Mouse (Mus musculus) embryo, embryonic 10 days (tissue): ENCODE results near the gene Spata13.
A peak's percentile ranks its signal among the peaks of the same experiment; 100 is the strongest.

Experiments
- DNase-seq: peaks from one replicate; pipeline ENCODE4 v3.0.0-alpha.2; 2015; ENCODE audit warnings: low spot score

Gene Spata13

DNA sequence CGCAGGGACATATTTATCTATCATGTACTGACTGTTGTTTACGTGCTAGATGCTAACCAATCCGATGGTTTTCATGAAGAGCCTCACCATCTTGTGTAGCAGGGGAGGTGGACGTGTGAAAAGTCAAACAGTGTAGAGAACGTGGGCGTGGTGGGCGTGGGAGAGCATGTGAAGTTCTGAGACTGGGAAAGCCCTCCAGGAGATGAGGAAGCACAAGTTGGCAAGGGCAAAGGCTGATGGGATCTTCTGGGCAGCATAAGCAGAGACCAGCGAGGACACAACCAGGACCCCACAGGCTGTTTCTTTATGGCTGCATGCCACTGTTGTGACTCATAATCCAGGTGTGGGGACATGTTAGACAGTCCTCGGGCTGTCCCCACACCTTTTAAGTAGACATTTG lies 5.4 kb downstream of the Spata13 start:
- DNase-seq, result no peak

DNA sequence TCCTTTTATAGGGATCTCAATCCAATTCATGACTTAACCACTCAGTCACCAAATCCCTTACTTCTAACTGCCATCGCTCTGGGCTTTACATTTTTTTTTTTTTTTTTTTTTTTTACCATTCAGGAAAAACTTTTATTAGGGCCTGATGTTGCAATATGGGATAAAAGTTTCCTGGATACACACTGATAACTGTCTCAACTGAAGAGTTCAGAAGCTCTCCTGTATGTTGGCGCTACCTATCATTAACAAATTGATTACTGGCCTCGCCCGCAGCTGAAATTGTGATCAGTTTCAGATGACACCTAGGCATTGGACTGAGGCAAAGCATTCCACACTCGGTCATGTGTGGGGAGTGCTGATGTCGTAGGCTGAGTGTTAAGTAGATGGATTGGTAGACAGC lies 7.3 kb downstream of the Spata13 start:
- DNase-seq, result no peak

DNA sequence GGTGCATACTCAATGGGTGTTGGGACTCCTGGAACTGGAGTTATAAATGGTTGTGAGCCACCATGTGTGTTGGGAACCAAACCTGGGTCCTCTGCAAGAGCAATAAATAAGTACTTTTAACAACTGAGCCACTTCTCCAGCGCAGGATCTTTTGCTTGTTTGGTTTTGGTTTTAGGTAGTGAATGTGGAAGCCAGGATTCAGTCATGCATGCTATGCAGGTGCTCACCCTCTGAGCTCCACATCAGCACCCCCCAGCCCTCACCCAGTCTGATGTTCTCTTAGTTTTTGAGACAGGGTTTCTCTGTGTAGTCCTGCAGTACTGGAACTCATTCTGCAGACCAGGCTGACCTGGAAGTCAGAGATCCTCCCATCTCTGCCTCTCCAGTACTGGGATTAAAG lies 8.3 kb downstream of the Spata13 start:
- DNase-seq, result no peak

DNA sequence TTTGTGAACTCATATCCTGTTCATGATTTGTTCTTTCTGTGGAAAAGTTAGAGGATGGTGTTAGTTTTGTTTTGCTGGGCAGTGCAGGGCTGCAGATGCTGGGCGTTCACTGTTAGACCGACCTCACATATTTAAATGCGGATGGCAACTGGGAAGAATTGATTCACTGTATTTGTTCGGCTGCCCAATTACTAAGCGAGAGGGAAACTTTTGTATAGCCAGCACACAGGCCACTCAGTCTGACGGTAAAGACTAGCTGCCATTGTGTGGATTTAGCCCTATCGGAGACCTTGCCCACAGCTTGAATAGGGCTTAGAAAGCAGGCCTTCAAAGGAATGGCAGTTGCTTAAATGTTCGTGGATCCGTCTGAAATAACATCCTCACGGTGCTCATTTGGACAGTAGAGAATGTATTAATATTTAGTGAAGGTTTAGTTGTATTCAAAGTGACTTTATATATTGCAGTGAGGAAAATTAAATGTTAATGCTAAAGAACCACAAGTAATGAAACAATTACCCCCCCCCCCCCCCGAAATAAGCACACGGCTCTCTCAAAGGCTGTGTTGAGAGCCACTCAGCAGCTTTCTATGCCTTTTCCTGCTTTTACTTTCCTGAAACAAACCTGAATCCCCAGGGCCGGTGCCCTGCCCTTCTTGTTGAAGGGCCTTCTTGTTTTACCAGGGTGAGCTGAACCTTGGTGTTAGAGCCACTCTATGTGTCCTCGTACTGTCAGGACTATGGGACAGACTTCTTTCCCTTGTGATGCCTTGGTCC lies 9.5 kb downstream of the Spata13 start:
- DNase-seq, result peak; percentile 74

DNA sequence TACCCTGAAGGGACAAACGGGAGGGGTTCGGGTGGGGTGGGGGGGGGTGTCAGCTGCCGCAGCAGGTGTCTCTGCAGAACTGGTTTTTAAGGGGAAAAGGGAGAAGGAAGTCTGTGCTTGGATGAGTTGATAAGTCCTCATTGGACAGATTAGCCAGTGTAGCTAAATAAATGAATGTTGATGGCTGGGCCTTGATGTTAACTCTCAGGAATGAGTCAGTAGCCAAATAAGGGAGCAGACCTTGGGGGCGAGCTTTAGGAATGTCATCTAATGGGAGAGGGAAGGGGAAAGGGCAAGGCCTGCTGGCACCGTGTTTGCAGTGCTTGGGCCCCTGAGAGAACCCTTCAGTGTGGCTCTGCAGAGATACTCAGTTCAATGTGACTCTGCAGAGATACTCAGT lies 12.6 kb downstream of the Spata13 start:
- no peak for DNase-seq

DNA sequence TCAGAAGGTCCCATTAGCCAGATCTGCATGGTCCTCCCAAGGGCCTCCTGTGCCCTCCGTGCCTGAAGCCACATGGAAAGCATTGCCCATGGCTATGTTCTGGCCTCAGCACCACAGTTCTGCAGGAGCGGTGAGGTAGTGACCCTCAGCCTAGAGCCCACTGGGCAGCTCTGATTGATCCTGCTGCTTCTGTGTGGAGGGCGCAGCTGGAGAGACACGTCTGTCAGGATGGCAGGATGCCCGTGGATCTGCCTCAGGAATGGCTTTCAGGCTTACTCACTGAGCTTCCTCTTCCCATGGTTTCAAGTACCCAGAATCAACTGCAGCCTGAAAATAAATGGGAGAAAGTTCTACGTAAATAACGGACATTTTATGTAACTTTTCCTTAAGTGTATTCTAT lies 14.1 kb downstream of the Spata13 start:
- no peak for DNase-seq

DNA sequence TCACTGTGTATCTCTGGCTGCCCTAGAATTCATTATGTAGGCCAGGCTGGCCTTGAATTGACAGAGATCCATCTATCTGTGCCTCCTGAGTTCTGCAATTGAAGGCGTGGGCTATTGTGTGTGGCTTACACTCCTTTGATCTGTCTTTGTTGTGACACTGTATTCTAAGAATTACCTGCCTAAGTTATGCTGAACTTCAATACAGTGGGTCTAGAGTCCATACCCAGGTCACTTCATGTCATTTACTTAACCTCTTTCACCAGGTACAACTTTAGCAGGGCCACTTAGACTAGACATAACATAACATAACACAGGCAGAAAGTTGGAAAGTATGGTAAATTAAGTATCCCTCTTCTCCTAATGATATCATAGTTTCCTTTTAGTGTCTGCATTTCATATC lies 15.2 kb downstream of the Spata13 start:
- DNase-seq, result no peak

DNA sequence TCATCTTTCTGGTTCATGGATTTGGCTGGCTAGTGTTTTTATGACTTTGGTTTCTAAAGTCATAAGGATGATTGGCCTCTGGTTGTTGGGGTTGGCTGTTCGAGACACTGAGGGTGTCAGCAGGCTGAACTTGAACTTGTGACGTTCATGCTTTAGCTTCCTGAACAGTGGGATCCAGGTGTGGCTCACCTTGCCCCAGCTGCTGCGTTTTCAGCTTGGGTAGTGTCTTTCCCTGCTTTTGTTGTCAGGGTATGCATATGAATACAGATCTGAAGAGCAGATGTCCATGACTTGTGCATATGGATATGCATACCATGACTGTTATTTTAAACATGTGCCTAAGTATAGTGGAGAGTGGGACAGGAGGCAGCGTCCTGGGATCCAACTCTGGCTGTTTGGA lies 19.4 kb downstream of the Spata13 start:
- no peak for DNase-seq

DNA sequence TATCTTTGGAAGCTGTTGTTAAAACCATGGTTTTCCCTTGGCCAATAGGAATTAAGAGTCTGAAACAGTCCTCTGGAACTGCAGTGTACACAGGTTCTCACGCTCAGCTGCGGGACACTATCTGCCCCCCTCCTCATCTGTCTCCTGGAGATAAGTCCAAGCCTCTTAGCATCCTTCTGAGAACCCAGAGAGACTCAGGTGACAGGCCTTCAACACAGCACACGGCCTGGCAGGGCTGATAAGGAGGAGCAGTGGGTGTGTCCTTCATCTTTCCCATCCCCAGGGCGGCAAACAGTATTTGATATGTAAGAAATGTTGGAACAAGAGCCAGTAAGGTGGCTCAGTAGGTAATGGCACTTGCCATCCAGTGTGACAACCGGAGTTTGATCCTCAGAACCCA lies 20.2 kb downstream of the Spata13 start:
- DNase-seq, result no peak

DNA sequence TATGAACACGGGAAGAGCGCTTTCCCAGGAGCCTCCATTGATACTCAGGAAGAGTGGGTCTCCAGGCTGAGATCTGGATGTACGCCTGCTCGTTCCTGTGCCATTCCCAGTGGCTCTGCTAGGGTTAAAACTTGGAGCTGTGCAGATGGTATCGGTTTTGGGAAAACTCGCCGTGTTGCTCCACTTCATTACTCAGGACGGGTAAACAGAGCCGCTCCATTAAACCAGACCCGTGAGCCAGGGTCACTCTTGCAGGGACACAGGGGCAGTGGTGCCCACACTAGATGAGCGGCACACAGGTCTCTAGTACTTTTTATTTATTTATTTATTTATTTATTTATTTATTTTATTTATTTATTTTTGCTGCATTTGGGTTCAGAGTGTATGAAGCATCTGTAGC lies 20.9 kb downstream of the Spata13 start:
- no peak for DNase-seq

DNA sequence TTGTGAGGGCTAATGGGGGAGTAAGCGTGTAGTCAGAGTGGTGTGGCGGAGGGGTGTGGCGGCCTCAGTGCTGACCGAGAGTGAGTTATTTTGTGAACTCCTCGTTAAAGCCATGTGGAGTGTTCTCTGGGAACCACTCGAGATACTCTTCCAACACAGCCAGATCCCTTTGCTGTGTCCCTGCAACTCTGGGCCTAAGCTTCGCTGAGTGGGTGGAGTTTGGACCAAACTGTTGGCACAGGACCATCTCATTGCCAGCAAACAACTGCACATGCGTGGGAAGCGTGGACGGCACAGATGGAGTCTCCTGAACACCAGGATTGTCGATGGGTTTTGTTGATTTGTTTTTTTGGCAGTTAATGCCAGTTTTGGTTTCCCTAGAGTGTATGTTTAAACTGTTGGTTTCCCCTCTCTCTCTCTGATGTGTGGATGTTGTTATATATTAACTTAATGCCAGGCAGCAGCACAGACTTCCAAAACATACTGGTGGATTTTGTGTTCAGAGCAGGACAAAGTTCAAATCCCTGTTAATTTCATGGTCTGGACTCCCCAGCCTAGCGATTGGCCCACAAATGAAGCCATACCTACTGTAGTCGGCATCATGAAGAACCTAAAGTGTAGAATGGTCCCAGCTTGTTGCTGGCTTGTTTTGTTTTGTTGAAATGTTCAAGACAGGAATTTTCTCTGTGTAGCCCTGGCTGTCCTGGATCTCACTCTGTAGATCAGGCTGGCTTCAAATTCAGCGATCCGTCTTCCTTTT lies 22.3 kb downstream of the Spata13 start:
- DNase-seq, result no peak

DNA sequence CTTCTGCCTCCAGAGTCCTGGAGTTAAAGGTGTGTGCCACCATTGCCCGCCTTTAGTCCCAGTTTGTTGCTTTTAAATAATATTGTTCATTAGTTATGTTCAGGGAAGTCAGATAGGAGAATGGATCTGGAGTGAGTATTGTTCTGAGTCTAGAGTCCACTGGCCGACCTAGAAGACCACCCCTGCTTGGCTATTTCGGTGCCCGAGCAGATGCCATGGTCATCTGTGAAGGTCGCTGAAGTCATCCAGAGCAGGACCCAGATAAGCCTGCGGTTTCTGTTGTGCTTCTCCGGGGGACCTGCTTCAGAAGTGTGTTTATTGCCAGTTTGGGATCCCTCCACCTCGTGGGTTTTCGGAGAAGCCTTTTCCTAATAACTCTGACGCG lies 22.9 kb downstream of the Spata13 start:
- no peak for DNase-seq

DNA sequence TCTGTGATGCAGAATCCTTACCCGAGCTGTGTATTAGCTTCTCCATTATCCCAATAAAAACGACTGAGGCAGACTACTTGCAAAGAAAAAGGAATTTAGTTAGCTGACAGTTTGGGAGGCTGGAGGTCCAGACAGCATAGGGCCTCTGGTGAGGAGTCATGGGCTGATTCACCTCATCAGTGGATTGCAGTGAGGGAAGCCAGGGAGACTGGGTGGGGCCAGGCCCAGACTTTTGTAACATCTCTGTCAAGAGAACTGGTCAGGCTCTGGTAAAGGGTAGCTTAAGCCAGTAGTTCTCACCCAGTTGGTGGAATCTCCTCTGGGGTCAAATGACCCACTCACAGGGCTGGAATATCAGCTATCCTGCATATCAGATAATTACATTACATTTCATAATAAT lies 24.1 kb downstream of the Spata13 start:
- DNase-seq, result no peak

DNA sequence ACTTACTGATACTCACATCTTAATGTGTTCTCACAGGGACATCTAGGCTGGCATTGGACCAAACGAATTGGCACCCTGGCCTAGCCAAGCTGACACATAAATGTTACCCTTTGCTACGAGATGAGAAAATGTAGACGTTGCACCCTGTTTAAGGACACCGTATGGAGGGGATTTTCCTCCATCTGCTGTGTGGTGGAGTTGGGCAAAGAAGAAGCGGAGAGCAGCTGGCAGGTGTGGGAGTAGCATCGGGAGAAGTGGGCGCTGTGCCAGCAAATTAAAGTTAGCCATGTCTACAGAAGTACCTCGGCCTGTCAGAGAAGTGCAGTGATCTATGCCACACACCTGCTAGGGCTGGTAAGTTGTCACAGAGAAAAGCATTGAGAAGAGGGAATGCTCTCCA lies 25.7 kb downstream of the Spata13 start:
- DNase-seq, result no peak

DNA sequence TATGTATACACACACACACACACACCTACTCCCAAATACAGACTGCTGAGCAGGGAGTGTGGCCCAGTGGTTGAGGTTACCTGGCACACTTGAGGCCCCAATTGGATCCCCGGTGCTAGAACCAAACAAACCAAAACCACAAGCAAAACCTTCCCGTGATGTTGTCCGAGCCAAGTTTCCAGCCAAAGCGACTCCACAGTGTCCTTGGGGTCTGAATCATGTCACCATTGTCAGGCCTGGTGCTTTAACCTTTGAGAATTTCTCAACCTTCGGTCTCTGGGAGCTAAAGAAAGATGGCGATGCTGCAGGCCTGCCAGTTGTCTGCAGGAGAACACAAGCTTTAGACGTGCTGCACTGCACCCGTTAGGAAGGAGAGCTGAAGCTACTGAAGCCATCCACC lies 26.8 kb downstream of the Spata13 start:
- DNase-seq, result no peak

DNA sequence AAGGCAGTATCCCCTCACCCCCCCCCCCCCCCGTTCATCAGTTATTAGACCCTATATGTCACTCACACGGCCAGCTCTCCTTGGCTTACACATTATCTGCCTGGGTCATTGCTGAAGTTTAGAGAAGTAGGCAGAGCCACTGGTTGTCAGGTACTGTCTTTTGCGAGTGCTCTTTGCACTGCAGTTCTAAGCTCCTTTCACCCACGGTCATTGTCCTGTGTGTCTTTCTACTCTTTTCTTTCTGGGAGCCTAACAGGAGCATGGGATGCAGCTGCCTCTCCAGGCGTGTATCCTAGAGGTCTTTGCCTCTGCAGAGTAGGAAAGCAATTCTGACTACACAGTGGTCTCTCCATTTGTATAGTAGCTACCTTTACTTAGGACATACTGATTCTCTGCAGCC lies 27.5 kb downstream of the Spata13 start:
- DNase-seq, result no peak

DNA sequence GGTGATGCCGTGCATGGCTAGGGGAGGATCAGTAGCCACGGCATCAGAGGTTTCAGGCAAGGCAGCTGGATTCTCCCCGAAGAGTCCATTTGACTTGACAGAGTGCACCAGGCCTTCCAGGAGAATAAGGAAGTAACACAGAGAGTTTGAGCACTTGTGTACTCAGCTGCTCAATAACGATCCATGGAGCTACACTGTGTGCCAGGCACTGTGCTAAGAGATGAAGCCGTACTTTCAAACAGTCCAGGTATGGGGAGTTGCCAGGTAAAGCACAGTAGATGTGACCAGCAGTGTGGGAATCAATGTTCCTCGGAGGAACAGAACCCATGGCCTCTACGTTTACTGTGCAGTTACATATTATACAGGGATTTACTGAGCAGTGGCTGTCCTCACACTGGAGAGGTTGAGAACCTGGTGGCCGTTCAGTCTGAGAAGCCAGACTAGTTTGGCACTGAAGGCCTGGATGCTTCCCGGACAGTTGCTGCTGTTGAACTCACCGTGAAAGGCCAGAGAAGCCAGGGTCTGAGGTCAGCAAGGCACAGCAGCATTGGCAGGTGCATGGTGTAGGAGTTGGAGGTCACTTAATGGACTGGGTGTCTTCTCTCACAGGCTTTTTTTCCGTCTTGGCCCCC lies 29.6 kb downstream of the Spata13 start:
- DNase-seq, result no peak

DNA sequence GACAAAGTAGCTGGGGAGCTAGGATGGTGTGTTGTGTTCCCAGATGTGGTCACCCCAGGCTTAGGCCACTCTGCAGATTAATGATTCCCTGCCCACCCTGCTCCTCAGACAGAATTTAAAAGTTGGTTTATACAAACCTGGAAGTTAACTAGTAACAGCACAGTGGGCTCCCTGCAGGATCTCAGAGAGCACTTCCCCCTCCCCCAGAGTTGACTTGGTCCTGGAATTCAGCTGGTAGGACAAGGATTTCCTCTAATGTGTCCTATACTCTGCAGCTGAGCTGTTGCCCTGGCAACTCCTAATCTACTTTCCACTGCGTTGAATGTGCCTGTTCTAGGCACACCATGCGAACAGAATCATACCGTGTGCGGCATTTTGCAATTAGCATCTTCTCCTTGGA lies 30.8 kb downstream of the Spata13 start:
- peak; percentile 68 for DNase-seq

DNA sequence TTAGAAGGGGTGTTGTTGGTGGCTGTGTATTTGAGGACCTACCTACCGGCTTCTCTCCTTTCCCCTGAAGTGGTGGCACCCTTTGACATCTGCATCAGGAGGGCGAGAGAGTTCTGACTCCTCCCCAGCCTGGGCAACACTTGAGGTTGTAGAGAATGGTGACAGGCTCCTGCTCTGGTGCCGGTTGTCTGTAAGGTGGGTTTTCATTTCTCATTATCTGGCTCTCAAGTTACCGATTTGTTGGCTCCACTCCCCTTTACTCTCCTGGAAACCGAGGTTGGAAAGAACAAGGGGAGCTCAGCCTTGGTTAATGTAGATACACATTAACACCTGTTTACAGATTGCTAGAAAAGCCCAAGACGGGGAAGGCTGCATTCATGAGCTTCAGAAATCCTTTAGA lies 31.5 kb downstream of the Spata13 start:
- DNase-seq, result no peak

DNA sequence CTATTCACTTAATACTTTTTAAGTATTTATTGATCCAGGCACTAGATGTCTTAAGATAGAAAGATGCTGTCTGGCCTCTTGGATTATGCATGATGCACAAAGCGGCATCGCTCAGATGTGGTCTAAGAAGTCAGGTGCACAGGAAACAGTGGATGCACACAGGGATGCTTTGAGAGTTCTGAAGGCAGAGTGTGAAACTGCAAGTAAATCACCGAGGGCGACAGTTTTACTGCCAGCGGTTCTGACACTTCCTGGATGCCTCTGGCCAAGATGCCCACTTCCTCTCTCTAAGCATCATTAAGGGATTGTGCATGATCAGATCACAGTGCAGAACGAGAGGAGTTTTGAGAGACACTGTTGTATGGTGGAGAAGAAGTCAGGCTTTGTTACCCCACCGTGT lies 32.5 kb downstream of the Spata13 start:
- no peak for DNase-seq

DNA sequence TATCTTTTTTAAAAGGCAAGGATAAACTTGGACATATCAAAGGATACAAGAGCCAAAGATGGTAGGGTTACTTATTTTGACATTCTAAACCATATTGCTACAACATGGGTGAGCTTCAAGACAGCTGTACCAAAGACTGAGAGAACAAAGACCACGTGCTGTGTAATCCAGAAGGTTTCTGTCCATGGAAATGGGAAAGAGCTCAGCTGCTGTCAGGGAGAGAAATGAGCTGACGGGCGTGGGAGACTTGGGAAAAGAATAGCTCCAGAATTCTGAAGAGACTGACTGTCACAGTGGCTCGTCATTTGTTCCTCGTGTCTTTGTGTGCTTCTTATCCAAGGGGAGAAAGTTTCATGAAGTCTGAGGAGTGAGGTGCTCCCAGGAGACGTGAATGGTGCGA lies 36.4 kb downstream of the Spata13 start:
- no peak for DNase-seq

DNA sequence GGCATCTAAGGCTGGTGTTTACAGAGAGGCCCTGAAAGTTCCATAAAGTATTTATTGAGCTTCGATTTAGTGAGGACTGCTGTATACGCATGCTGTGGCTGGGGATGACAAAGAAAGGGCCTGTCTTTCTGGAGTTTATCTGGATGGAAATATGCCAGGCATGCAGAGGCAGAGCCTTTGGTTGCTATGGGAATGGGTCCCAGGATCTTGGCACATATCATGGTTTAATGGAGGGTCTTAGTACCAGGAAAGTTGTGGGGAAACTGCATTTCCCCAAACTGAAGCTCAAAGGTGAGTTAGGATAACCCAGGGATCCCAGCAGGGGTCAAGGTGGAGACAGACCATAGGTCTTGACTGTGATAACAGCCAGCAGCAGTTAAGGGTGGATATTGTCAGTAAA lies 37.7 kb downstream of the Spata13 start:
- DNase-seq, result no peak

DNA sequence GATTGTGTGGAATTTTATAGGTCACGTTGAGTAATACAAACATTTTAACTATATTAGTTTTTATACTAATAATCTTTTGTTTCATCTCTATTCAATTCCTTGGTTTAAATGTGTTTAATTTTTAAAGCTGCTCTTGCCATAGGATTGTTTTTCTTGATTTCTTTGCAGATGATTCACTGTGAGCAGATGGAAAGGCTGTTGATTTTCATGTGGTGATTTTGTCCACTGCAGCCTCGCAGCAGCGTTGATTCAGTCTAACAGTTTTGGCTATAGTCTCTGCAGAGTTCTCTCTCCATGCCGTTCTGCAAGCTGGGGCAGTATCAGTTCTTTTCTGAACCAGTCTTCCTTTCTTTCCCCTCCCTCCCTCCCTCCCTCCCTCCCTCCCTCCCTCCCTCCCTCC lies 41.9 kb downstream of the Spata13 start:
- DNase-seq, result no peak
